Mouse (Mus musculus) neural tube, embryonic 14.5 days (tissue): ENCODE measurements at regions not wholly inside any gene's neighbourhood (a gene's known extent, or its start where the extent isn't known, plus 50 kb on each side); places are given as distances from the start of the nearest gene placed in this dataset.
A peak's percentile ranks its signal among the peaks of the same experiment; 100 is the strongest.
"Not testable (repeated sequence)": the region's sequence is repeated elsewhere in the genome, so short reads cannot be mapped to it uniquely, and the experiment has no call there.

ENCODE experiments used
- ATAC-seq: fragments of 200-750 bp; cut with Nextera tagmentation; 2 replicates; pipeline ENCODE4 v1.8.0; 2017; ENCODE audit warnings: low read depth, mild to moderate bottlenecking, moderate TSS enrichment, moderate library complexity
- H3K27ac ChIP-seq: fragments of 300-500 bp; sonication (generic); 2 replicates; pipeline ENCODE4 v1.5.1; 2014; ENCODE audit warnings: low read depth, mild to moderate bottlenecking, control low read depth, low read length, moderate library complexity, mixed read lengths
- H3K27me3 ChIP-seq: fragments of 300-500 bp; sonication (generic); 2 replicates; pipeline ENCODE4 v1.6.1; 2014; ENCODE audit warnings: low read length; ENCODE audit not compliant: control insufficient read depth, insufficient read depth
- H3K36me3 ChIP-seq: fragments of 300-500 bp; sonication (generic); 2 replicates; pipeline ENCODE4 v1.6.1; 2014; ENCODE audit warnings: low read length, mixed read lengths; ENCODE audit not compliant: control insufficient read depth, insufficient read depth
- H3K4me1 ChIP-seq: fragments of 300-500 bp; sonication (generic); 2 replicates; pipeline ENCODE4 v1.6.1; 2014; ENCODE audit warnings: low read length; ENCODE audit not compliant: control insufficient read depth, insufficient read depth
- H3K4me2 ChIP-seq: fragments of 300-500 bp; sonication (generic); 2 replicates; pipeline ENCODE4 v1.6.1; 2014; ENCODE audit warnings: mild to moderate bottlenecking, low read depth, low read length, control low read depth
- H3K4me3 ChIP-seq: fragments of 300-500 bp; sonication (generic); 2 replicates; pipeline ENCODE4 v1.5.1; 2014; ENCODE audit warnings: low read depth, low read length, control low read depth, mixed read lengths
- H3K9ac ChIP-seq: fragments of 300-500 bp; sonication (generic); replicated peaks from 2 replicates; pipeline ENCODE4 v1.6.1; 2014; ENCODE audit warnings: low read depth, mild to moderate bottlenecking, control low read depth, low read length, mixed read lengths
- H3K9me3 ChIP-seq: fragments of 300-500 bp; sonication (generic); 2 replicates; pipeline ENCODE4 v1.6.1; 2016; ENCODE audit warnings: low read length; ENCODE audit not compliant: control insufficient read depth
- WGBS: fragments of 180-500 bp; shearing (Covaris S2); extraction: QIAGEN DNeasy Blood & Tissue Kit; methylation state at CpG from one replicate; pipeline ENCODE4 v1.1.7; 2014; 5-methylcytosine and 5-hydroxymethylcytosine counted together

DNA sequence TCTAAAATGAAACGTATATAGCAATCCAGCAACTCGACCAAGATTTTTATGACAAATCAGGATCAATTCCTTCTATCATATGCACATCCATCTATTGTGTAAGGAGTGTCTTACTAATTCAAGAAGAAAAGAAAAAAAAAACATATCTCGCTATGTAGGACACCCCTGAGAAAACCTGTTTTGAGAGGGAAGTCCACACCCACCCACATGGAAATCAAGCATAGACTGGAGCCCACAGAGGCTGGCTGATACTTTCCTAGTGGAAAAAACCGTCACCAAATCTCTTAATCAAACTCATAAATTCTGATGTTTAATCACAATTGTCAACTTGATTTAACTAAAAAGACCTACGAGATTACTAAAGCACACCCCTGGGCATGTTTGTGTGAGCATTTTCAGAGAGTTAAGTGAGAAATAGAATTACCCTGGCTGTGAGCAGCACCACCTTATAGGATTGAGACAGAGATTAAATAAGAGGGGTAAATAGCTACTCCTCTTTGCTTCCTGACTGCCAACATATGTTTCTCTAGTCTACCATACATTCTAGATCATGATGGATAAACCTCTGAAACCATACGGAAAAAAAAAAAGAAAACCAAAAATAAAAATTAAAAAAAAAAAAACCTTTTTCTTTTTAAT, 525.9 kb downstream of the Gm10283 start:
- H3K4me3 ChIP-seq = no peak overlapping the region
- H3K36me3 ChIP-seq = no peaks in the 10 kb centered on the region
- no peak overlapping the region for H3K9ac ChIP-seq
- no peak overlapping the region for H3K27ac ChIP-seq
- H3K4me2 ChIP-seq = no peak overlapping the region
- H3K9me3 ChIP-seq = no peaks in the 10 kb centered on the region
- 60% methylated on average over 6 of the region's 6 CpGs for WGBS
- no peaks in the 10 kb centered on the region for H3K27me3 ChIP-seq
- H3K4me1 ChIP-seq = no peaks in the 10 kb centered on the region
- peak; percentile 63 for ATAC-seq

DNA sequence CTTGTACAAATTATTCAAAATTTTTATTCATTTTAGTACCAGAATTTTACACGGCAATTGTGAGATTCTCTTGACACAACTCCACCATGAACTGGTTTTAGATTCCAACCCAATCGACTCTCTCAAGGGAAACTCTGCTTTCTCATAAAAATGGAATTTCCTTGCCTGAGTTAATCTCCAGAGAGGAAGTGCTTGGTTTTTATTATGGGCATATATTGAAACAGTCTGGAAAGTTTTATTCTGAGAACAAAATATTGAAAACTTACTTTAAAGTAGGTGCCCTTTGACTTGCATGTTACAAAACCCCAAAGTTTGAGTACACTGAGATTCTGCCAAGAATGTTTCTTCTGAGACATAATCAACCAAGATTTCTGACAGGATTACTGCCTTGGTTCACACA, 537.6 kb downstream of the Gm10283 start:
- no peak for ATAC-seq
- Histone ChIP-seq H3K36me3 (no peaks in the 10 kb centered on the region), H3K9ac (no peak overlapping the region), H3K27me3 (no peaks in the 10 kb centered on the region), H3K4me2 (no peak overlapping the region), H3K4me1 (no peaks in the 10 kb centered on the region), H3K4me3 (no peak overlapping the region), H3K9me3 (no peaks in the 10 kb centered on the region), H3K27ac (no peak overlapping the region)
- WGBS = 85% methylated on average over 2 of the region's 2 CpGs

DNA sequence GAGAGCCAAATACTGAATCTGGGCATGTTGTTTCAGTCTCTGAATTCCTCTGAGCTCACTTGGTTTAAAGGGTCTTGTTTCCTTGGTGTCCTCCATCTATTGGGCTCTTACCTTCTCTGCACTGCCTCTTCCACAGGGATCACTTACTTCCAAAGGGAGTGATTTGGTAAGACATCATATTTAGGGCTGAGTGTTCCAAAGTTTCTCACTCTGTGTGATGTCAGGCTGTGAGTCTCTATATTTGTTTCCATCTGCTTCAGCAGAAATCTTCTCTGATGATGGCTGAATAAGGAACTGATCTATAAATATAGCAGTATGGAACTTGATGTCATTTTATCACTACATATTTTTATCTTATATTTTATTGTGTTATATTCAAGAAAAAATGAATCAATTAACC, 539.8 kb downstream of the Gm10283 start:
- no peaks in the 10 kb centered on the region for H3K4me1 ChIP-seq
- no peak overlapping the region for H3K27ac ChIP-seq
- no peaks in the 10 kb centered on the region for H3K9me3 ChIP-seq
- H3K4me2 ChIP-seq = no peak overlapping the region
- ATAC-seq = no peak
- H3K9ac ChIP-seq = no peak overlapping the region
- H3K4me3 ChIP-seq = no peak overlapping the region
- H3K27me3 ChIP-seq = no peaks in the 10 kb centered on the region
- no peaks in the 10 kb centered on the region for H3K36me3 ChIP-seq

- ATAC-seq, H3K9ac ChIP-seq, H3K36me3 ChIP-seq, H3K27me3 ChIP-seq, H3K9me3 ChIP-seq, H3K4me1 ChIP-seq, H3K27ac ChIP-seq, H3K4me3 ChIP-seq, H3K4me2 ChIP-seq: not testable (repeated sequence)
- WGBS = 41% methylated on average over 6 of the region's 6 CpGs
Observed at GRCm38 (mm10) chr8:59953741-59954140, 549.3 kb downstream of the Gm10283 start.

DNA sequence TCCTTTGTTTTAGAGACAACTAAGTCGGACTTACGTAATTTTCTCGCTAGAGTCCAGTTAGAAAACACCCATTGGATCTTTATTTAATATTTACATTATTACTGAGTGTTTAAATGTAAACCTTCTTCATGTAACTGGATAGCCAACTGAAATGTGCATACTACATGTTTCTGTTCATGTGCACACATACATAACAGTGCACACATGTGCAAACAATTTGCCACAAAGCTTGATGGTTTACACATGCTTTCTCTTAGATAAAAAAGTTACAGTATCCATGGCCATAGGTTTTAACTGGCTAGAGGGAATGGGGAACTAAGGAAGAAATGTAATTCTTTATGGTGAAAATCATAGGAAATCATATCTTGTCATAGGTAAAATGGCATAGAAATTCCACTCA, 596.2 kb downstream of the Gm10283 start:
- Histone ChIP-seq H3K4me1 (no peaks in the 10 kb centered on the region), H3K27me3 (no peaks in the 10 kb centered on the region), H3K36me3 (no peaks in the 10 kb centered on the region), H3K9me3 (no peaks in the 10 kb centered on the region), H3K4me3 (no peak overlapping the region), H3K27ac (no peak overlapping the region), H3K4me2 (no peak overlapping the region), H3K9ac (no peak overlapping the region)
- no peak for ATAC-seq
- 88% methylated on average over 3 of the region's 3 CpGs for whole genome bisulfite sequencing
